Mouse (Mus musculus) liver, adult 2 months (tissue): Measurements from ENCODE around the gene Rab30. TPM values are rescaled to one million over a fixed set of nuclear protein-coding genes. Genes with fewer than 3 reads are reported as not detected.

Experiments
- DNase-seq: peaks from one replicate; pipeline ENCODE4 v3.0.0-alpha.2; 2011; ENCODE audit warnings: low read depth, low spot score; ENCODE audit errors: extremely low read depth
- H3K27ac ChIP-seq: fragments of 200-500 bp; replicated peaks from 2 replicates; pipeline ENCODE4 v1.5.1; 2012; ENCODE audit warnings: low read depth, mild to moderate bottlenecking, control low read depth, inconsistent platforms, low read length; ENCODE audit not compliant: insufficient read depth
- H3K27me3 ChIP-seq: fragments of 200-500 bp; 2 replicates; pipeline ENCODE4 v1.6.1; 2012; ENCODE audit warnings: mild to moderate bottlenecking, moderate library complexity, low read length, inconsistent platforms; ENCODE audit not compliant: control insufficient read depth, insufficient read depth
- H3K36me3 ChIP-seq: fragments of 200-500 bp; 2 replicates; pipeline ENCODE4 v1.6.1; 2012; ENCODE audit warnings: low read length, inconsistent platforms; ENCODE audit not compliant: control insufficient read depth, insufficient read depth
- H3K4me1 ChIP-seq: fragments of 200-500 bp; 2 replicates; pipeline ENCODE4 v1.6.1; 2011; ENCODE audit warnings: low read length; ENCODE audit not compliant: control insufficient read depth, insufficient read depth
- H3K4me3 ChIP-seq: fragments of 200-500 bp; 2 replicates; pipeline ENCODE4 v1.5.1; 2011; ENCODE audit warnings: low read depth, mild to moderate bottlenecking, control low read depth, low read length, moderate library complexity; ENCODE audit not compliant: insufficient read depth
- H3K79me2 ChIP-seq: fragments of 200-500 bp; 2 replicates; pipeline ENCODE4 v1.6.1; 2012; ENCODE audit warnings: inconsistent platforms, mild to moderate bottlenecking, low read length, moderate library complexity; ENCODE audit not compliant: control insufficient read depth, insufficient read depth
- H3K9ac ChIP-seq: fragments of 200-500 bp; 2 replicates; pipeline ENCODE4 v1.6.1; 2012; ENCODE audit warnings: low read depth, mild to moderate bottlenecking, control low read depth, inconsistent platforms, low read length
- CTCF ChIP-seq: fragments of 200-500 bp; IDR thresholded peaks from 2 replicates; pipeline ENCODE4 v1.5.1; 2011; ENCODE audit warnings: low read depth, low read length, control low read depth
- POLR2A ChIP-seq: fragments of 200-500 bp; IDR thresholded peaks from 2 replicates; pipeline ENCODE4 v1.6.1; 2011; ENCODE audit warnings: low read length, control low read depth; ENCODE audit not compliant: insufficient read depth; ENCODE audit errors: extremely low read depth
- WGBS: fragments of 180-500 bp; shearing (Covaris S2); methylation state at CpG from one replicate; pipeline ENCODE4 v1.1.7; 2018; 5-methylcytosine and 5-hydroxymethylcytosine counted together
- polyA plus RNA-seq: library from polyadenylated mRNA; depleted of rRNA; stranded (reverse); fragments of >200 nt; gene quantifications from 2 replicates; pipeline ENCODE4 v1.2.3, GENCODE M21; 2012
- total RNA-seq: library from RNA; depleted of rRNA; stranded (reverse); fragments of >200 nt; gene quantifications from 2 replicates; pipeline ENCODE4 v1.2.3, GENCODE M21; 2014

The Rab30 gene
- total and polyA plus RNA-seq, 2 experiments: 2.9 to 12.1 TPM

- TF ChIP-seq POLR2A (no peak), CTCF (no peak)
- peak overlapping the region; percentile 75; the same call in 1 of the 2 replicates for H3K27ac ChIP-seq
- H3K9ac ChIP-seq: peak overlapping the region; percentile 37; the same call in 1 of the 2 replicates
- 69% methylated on average over 1 of the region's 1 CpGs for WGBS
- H3K36me3 ChIP-seq: peaks cover 9% of the 10 kb centered on the region; the same call in 1 of the 2 replicates
- H3K27me3 ChIP-seq: no peaks in the 10 kb centered on the region
- peaks cover 6% of the 10 kb centered on the region; the same call in 1 of the 2 replicates for H3K4me1 ChIP-seq
- DNase-seq: no peak
- peaks cover 10% of the 10 kb centered on the region; the same call in 1 of the 2 replicates for H3K79me2 ChIP-seq
- no peak overlapping the region for H3K4me3 ChIP-seq
These were observed 79.0 kb downstream of the Rab30 start for GRCm38 (mm10) chr7:92820410-92820809.

GRCm38 (mm10) chr7:92820941-92821465 is 79.6 kb downstream of the Rab30 start:
- Histone ChIP-seq H3K9ac (no peak overlapping the region; the same call in 1 of the 2 replicates), H3K27ac (peak overlapping the region; percentile 80), H3K79me2 (peaks cover 10% of the 10 kb centered on the region; the same call in 1 of the 2 replicates), H3K4me1 (peaks cover 6% of the 10 kb centered on the region; the same call in 1 of the 2 replicates), H3K27me3 (no peaks in the 10 kb centered on the region), H3K4me3 (no peak overlapping the region), H3K36me3 (peaks cover 13% of the 10 kb centered on the region)
- 17% methylated on average over 7 of the region's 7 CpGs for WGBS
- TF ChIP-seq POLR2A (no peak), CTCF (no peak)
- peak; percentile 99 for DNase-seq

- H3K79me2 ChIP-seq: peaks cover 10% of the 10 kb centered on the region; the same call in 1 of the 2 replicates
- H3K27ac ChIP-seq: no peak overlapping the region
- 11% methylated on average over 4 of the region's 4 CpGs for WGBS
- no peaks in the 10 kb centered on the region for H3K27me3 ChIP-seq
- peaks cover 6% of the 10 kb centered on the region; the same call in 1 of the 2 replicates for H3K4me1 ChIP-seq
- no peak for TF ChIP-seq CTCF
- no peak for TF ChIP-seq POLR2A
- no peak overlapping the region for H3K4me3 ChIP-seq
- no peak overlapping the region for H3K9ac ChIP-seq
- H3K36me3 ChIP-seq: peaks cover 17% of the 10 kb centered on the region
- peak; percentile 92 for DNase-seq
These were observed 80.5 kb downstream of the Rab30 start for GRCm38 (mm10) chr7:92821871-92822270.

GRCm38 (mm10) chr7:92822409-92823101 is 81.2 kb downstream of the Rab30 start:
- Histone ChIP-seq H3K27ac (0 out of 2 replicates have a peak overlapping the region, but pooled peaks have one; percentile 22), H3K27me3 (no peaks in the 10 kb centered on the region), H3K36me3 (peaks cover 17% of the 10 kb centered on the region), H3K79me2 (peaks cover 10% of the 10 kb centered on the region; the same call in 1 of the 2 replicates), H3K4me1 (peaks cover 6% of the 10 kb centered on the region; the same call in 1 of the 2 replicates), H3K9ac (0 out of 2 replicates have a peak overlapping the region, but pooled peaks have one; percentile 2), H3K4me3 (no peak overlapping the region)
- TF ChIP-seq CTCF: no peak
- TF ChIP-seq POLR2A: no peak
- no peak for DNase-seq
- WGBS: 68% methylated on average over 1 of the region's 1 CpGs

- WGBS: 93% methylated on average over 3 of the region's 3 CpGs
- DNase-seq: no peak
- H3K27ac ChIP-seq: no peak overlapping the region
These were observed 84.8 kb downstream of the Rab30 start for GRCm38 (mm10) chr7:92826248-92826647.

More at GRCm38 (mm10) chr7:92826248-92826647, 84.8 kb downstream of the Rab30 start:
- Histone ChIP-seq H3K27me3 (no peaks in the 10 kb centered on the region), H3K4me3 (no peak overlapping the region), H3K36me3 (peaks cover 25% of the 10 kb centered on the region), H3K79me2 (peaks cover 10% of the 10 kb centered on the region; the same call in 1 of the 2 replicates), H3K9ac (no peak overlapping the region), H3K4me1 (peaks cover 4% of the 10 kb centered on the region; the same call in 1 of the 2 replicates)
- TF ChIP-seq POLR2A (no peak), CTCF (no peak)
